Mouse (Mus musculus): ENCODE data around the gene Scn2a. TPM values are rescaled to one million over a fixed set of nuclear protein-coding genes. Genes with fewer than 3 reads are reported as not detected.
A peak's percentile ranks its signal among the peaks of the same experiment; 100 is the strongest.

The Scn2a gene
- polyA plus RNA-seq, 1 experiment from 2014 or later, result 14.8 TPM

- no peaks in the 10 kb centered on the region for H3K36me3 ChIP-seq
- peak overlapping the region; percentile 48 for H3K4me2 ChIP-seq (replicated peaks)
- peaks cover 14% of the 10 kb centered on the region; the same call in 1 of the 2 replicates for H3K4me1 ChIP-seq
- ATAC-seq (ENCODE audit: low FRiP score, low read depth), result peak; percentile 59
- peak overlapping the region; percentile 22 for H3K4me3 ChIP-seq
- H3K27ac ChIP-seq (replicated peaks), result no peak overlapping the region
- H3K9ac ChIP-seq (replicated peaks), result no peak overlapping the region
- no peaks in the 10 kb centered on the region for H3K9me3 ChIP-seq
- WGBS, result 54% methylated on average over 18 of the region's 18 CpGs
- no peaks in the 10 kb centered on the region for H3K27me3 ChIP-seq
These were observed 47.2 kb downstream of the Scn2a start for GRCm38 (mm10) chr2:65667590-65668436.

- H3K36me3 ChIP-seq, result no peaks in the 10 kb centered on the region
- ATAC-seq (ENCODE audit: low FRiP score, low read depth), result peak; percentile 95
- H3K4me3 ChIP-seq, result peak overlapping the region; percentile 34
- peak overlapping the region; percentile 52 for H3K27ac ChIP-seq (replicated peaks)
- peaks cover 14% of the 10 kb centered on the region; the same call in 1 of the 2 replicates for H3K4me1 ChIP-seq
- H3K9ac ChIP-seq (replicated peaks), result peak overlapping the region; percentile 39; the same call in 1 of the 2 replicates
- peak overlapping the region; percentile 48 for H3K4me2 ChIP-seq (replicated peaks)
- no peaks in the 10 kb centered on the region for H3K27me3 ChIP-seq
- 14% methylated on average over 12 of the region's 12 CpGs for WGBS
- H3K9me3 ChIP-seq, result no peaks in the 10 kb centered on the region
These were observed 48.0 kb downstream of the Scn2a start for GRCm38 (mm10) chr2:65668437-65669135.

- Histone ChIP-seq H3K9ac (replicated peaks) (no peak overlapping the region), H3K27me3 (no peaks in the 10 kb centered on the region), H3K4me3 (no peak overlapping the region), H3K4me2 (replicated peaks) (no peak overlapping the region; the same call in 1 of the 2 replicates), H3K4me1 (peaks cover 12% of the 10 kb centered on the region; the same call in 1 of the 2 replicates), H3K36me3 (no peaks in the 10 kb centered on the region), H3K9me3 (no peaks in the 10 kb centered on the region), H3K27ac (replicated peaks) (no peak overlapping the region)
- ATAC-seq (ENCODE audit: low FRiP score, low read depth), result no peak
- WGBS, result 84% methylated on average over 8 of the region's 8 CpGs
These were observed 49.0 kb downstream of the Scn2a start for GRCm38 (mm10) chr2:65669561-65669960.

- ATAC-seq (ENCODE audit: low FRiP score, low read depth), result no peak
- no peaks in the 10 kb centered on the region for H3K27me3 ChIP-seq
- WGBS, result 62% methylated on average over 12 of the region's 12 CpGs
- no peak overlapping the region for H3K4me3 ChIP-seq
- no peak overlapping the region for H3K4me2 ChIP-seq (replicated peaks)
- no peak overlapping the region for H3K27ac ChIP-seq (replicated peaks)
- H3K9ac ChIP-seq (replicated peaks), result no peak overlapping the region
- H3K4me1 ChIP-seq, result peaks cover 9% of the 10 kb centered on the region; the same call in 1 of the 2 replicates
- no peaks in the 10 kb centered on the region for H3K9me3 ChIP-seq
- no peaks in the 10 kb centered on the region for H3K36me3 ChIP-seq
These were observed 49.7 kb downstream of the Scn2a start for GRCm38 (mm10) chr2:65670153-65670817.

GRCm38 (mm10) chr2:65679621-65680020 lies 59.0 kb downstream of the Scn2a start:
- Histone ChIP-seq H3K9ac (replicated peaks) (no peak overlapping the region), H3K4me1 (no peaks in the 10 kb centered on the region), H3K36me3 (no peaks in the 10 kb centered on the region), H3K9me3 (no peaks in the 10 kb centered on the region), H3K4me3 (no peak overlapping the region), H3K27me3 (no peaks in the 10 kb centered on the region), H3K27ac (replicated peaks) (no peak overlapping the region), H3K4me2 (replicated peaks) (no peak overlapping the region)
- ATAC-seq (ENCODE audit: low FRiP score, low read depth), result no peak
- WGBS, result 85% methylated on average over 4 of the region's 4 CpGs

- ATAC-seq (ENCODE audit: low FRiP score, low read depth), result no peak
- no peaks in the 10 kb centered on the region for H3K4me1 ChIP-seq
- no peak overlapping the region for H3K4me2 ChIP-seq (replicated peaks)
- WGBS, result 88% methylated on average over 3 of the region's 3 CpGs
- no peak overlapping the region for H3K9ac ChIP-seq (replicated peaks)
- no peak overlapping the region for H3K4me3 ChIP-seq
- H3K9me3 ChIP-seq, result no peaks in the 10 kb centered on the region
- no peaks in the 10 kb centered on the region for H3K36me3 ChIP-seq
- H3K27ac ChIP-seq (replicated peaks), result no peak overlapping the region
- no peaks in the 10 kb centered on the region for H3K27me3 ChIP-seq
These were observed 64.6 kb downstream of the Scn2a start for GRCm38 (mm10) chr2:65685151-65685550.

- no peaks in the 10 kb centered on the region for H3K9me3 ChIP-seq
- no peak overlapping the region for H3K4me2 ChIP-seq (replicated peaks)
- H3K36me3 ChIP-seq, result no peaks in the 10 kb centered on the region
- H3K27ac ChIP-seq (replicated peaks), result no peak overlapping the region
- no peaks in the 10 kb centered on the region for H3K4me1 ChIP-seq
- H3K9ac ChIP-seq (replicated peaks), result no peak overlapping the region
- no peak overlapping the region for H3K4me3 ChIP-seq
- 83% methylated on average over 6 of the region's 6 CpGs for WGBS
- H3K27me3 ChIP-seq, result no peaks in the 10 kb centered on the region
- ATAC-seq (ENCODE audit: low FRiP score, low read depth), result no peak
These were observed 70.0 kb downstream of the Scn2a start for GRCm38 (mm10) chr2:65690456-65691184.

- WGBS, result 73% methylated on average over 3 of the region's 3 CpGs
- H3K36me3 ChIP-seq, result no peaks in the 10 kb centered on the region
- H3K4me2 ChIP-seq (replicated peaks), result no peak overlapping the region
- no peaks in the 10 kb centered on the region for H3K27me3 ChIP-seq
- ATAC-seq (ENCODE audit: low FRiP score, low read depth), result no peak
- no peaks in the 10 kb centered on the region for H3K4me1 ChIP-seq
- H3K9me3 ChIP-seq, result no peaks in the 10 kb centered on the region
- H3K9ac ChIP-seq (replicated peaks), result no peak overlapping the region
- no peak overlapping the region for H3K27ac ChIP-seq (replicated peaks)
- no peak overlapping the region for H3K4me3 ChIP-seq
These were observed 73.9 kb downstream of the Scn2a start for GRCm38 (mm10) chr2:65694485-65694884.

- H3K4me1 ChIP-seq, result no peaks in the 10 kb centered on the region
- H3K4me3 ChIP-seq, result no peak overlapping the region
- H3K27me3 ChIP-seq, result no peaks in the 10 kb centered on the region
- H3K9me3 ChIP-seq, result no peaks in the 10 kb centered on the region
- WGBS, result 79% methylated on average over 7 of the region's 7 CpGs
- no peak overlapping the region for H3K4me2 ChIP-seq (replicated peaks)
- H3K36me3 ChIP-seq, result no peaks in the 10 kb centered on the region
- no peak overlapping the region for H3K9ac ChIP-seq (replicated peaks)
- no peak overlapping the region for H3K27ac ChIP-seq (replicated peaks)
- ATAC-seq (ENCODE audit: low FRiP score, low read depth), result no peak
These were observed 74.5 kb downstream of the Scn2a start for GRCm38 (mm10) chr2:65695061-65695460.

GRCm38 (mm10) chr2:65700246-65700645 lies 79.7 kb downstream of the Scn2a start:
- no peak for ATAC-seq (ENCODE audit: low FRiP score, low read depth)
- no peak overlapping the region for H3K27ac ChIP-seq (replicated peaks)
- 91% methylated on average over 1 of the region's 1 CpGs for WGBS
- no peak overlapping the region for H3K4me2 ChIP-seq (replicated peaks)
- no peak overlapping the region for H3K4me3 ChIP-seq
- no peaks in the 10 kb centered on the region for H3K27me3 ChIP-seq
- H3K4me1 ChIP-seq, result no peaks in the 10 kb centered on the region
- no peaks in the 10 kb centered on the region for H3K36me3 ChIP-seq
- H3K9ac ChIP-seq (replicated peaks), result no peak overlapping the region
- H3K9me3 ChIP-seq, result no peaks in the 10 kb centered on the region

GRCm38 (mm10) chr2:65701175-65701574 lies 80.6 kb downstream of the Scn2a start:
- Histone ChIP-seq H3K27me3 (no peaks in the 10 kb centered on the region), H3K9ac (replicated peaks) (no peak overlapping the region), H3K36me3 (no peaks in the 10 kb centered on the region), H3K4me2 (replicated peaks) (no peak overlapping the region), H3K9me3 (no peaks in the 10 kb centered on the region), H3K27ac (replicated peaks) (no peak overlapping the region), H3K4me3 (no peak overlapping the region), H3K4me1 (no peaks in the 10 kb centered on the region)
- WGBS, result 90% methylated on average over 3 of the region's 3 CpGs
- ATAC-seq (ENCODE audit: low FRiP score, low read depth), result no peak

Data from midbrain, embryonic 12.5 days (tissue).